Mouse (Mus musculus) small intestine, adult 2 months (tissue): Measurements from ENCODE around the gene Strbp. TPM values are rescaled to one million over a fixed set of nuclear protein-coding genes. Genes with fewer than 3 reads are reported as not detected.

Experiments
- H3K27ac ChIP-seq: fragments of 200-500 bp; 2 replicates; pipeline ENCODE4 v1.5.1; 2012; ENCODE audit warnings: low read depth, low read length, control low read depth, inconsistent platforms; ENCODE audit not compliant: insufficient read depth
- H3K27me3 ChIP-seq: fragments of 200-500 bp; 2 replicates; pipeline ENCODE4 v1.6.1; 2012; ENCODE audit warnings: mild to moderate bottlenecking, moderate library complexity, low read length, inconsistent platforms; ENCODE audit not compliant: control insufficient read depth, insufficient read depth
- H3K36me3 ChIP-seq: fragments of 200-500 bp; 2 replicates; pipeline ENCODE4 v1.6.1; 2012; ENCODE audit warnings: mild to moderate bottlenecking, low read length, control low read depth, inconsistent platforms; ENCODE audit not compliant: control insufficient read depth, insufficient read depth
- H3K4me1 ChIP-seq: fragments of 200-500 bp; 2 replicates; pipeline ENCODE4 v1.6.1; 2012; ENCODE audit warnings: low read length, inconsistent platforms, mixed read lengths; ENCODE audit not compliant: control insufficient read depth, insufficient read depth, insufficient read length
- H3K4me3 ChIP-seq: fragments of 200-500 bp; 2 replicates; pipeline ENCODE4 v1.5.1; 2012; ENCODE audit warnings: low read depth, mild to moderate bottlenecking, control low read depth, inconsistent platforms, low read length, moderate library complexity
- CTCF ChIP-seq: fragments of 200-500 bp; IDR thresholded peaks from 2 replicates; pipeline ENCODE4 v1.5.1; 2012; ENCODE audit warnings: low read depth, mild to moderate bottlenecking, control low read depth, inconsistent platforms, low read length, moderate library complexity, mixed read lengths; ENCODE audit not compliant: insufficient replicate concordance, insufficient read length; ENCODE audit errors: extremely low read depth
- POLR2A ChIP-seq: fragments of 200-500 bp; IDR thresholded peaks from 2 replicates; pipeline ENCODE4 v1.6.1; 2012; ENCODE audit warnings: low read depth, mild to moderate bottlenecking, control low read depth, inconsistent platforms, low read length, moderate library complexity
- WGBS: fragments of 180-500 bp; shearing (Covaris S2); methylation state at CpG from one replicate; pipeline ENCODE4 v1.1.7; 2018; 5-methylcytosine and 5-hydroxymethylcytosine counted together
- polyA plus RNA-seq: library from polyadenylated mRNA; depleted of rRNA; stranded (reverse); fragments of >200 nt; gene quantifications from 2 replicates; pipeline ENCODE4 v1.2.3, GENCODE M21; 2012

The Strbp gene
- polyA plus RNA-seq, 1 experiment = 2.7 TPM

GRCm38 (mm10) chr2:37744773-37745395 lies 41.2 kb upstream of the Strbp start:
- Histone ChIP-seq H3K27me3 (no peaks in the 10 kb centered on the region), H3K36me3 (no peaks in the 10 kb centered on the region), H3K4me3 (no peak overlapping the region), H3K27ac (no peak overlapping the region), H3K4me1 (peaks cover 10% of the 10 kb centered on the region)
- no peak for TF ChIP-seq POLR2A
- no peak for TF ChIP-seq CTCF
- 76% methylated on average over 10 of the region's 10 CpGs for WGBS

- no peak for TF ChIP-seq CTCF
- TF ChIP-seq POLR2A = no peak
- peaks cover 3% of the 10 kb centered on the region; the same call in 1 of the 2 replicates for H3K4me1 ChIP-seq
- no peaks in the 10 kb centered on the region for H3K27me3 ChIP-seq
- 30% methylated on average over 20 of the region's 20 CpGs for WGBS
- H3K27ac ChIP-seq = no peak overlapping the region
- H3K4me3 ChIP-seq = 0 out of 2 replicates have a peak overlapping the region, but pooled peaks have one; percentile 15
- no peaks in the 10 kb centered on the region for H3K36me3 ChIP-seq
These were observed 38.3 kb upstream of the Strbp start for GRCm38 (mm10) chr2:37741806-37742554.

GRCm38 (mm10) chr2:37735807-37736188 lies 32.1 kb upstream of the Strbp start:
- Histone ChIP-seq H3K4me3 (no peak overlapping the region), H3K36me3 (no peaks in the 10 kb centered on the region), H3K4me1 (peaks cover 5% of the 10 kb centered on the region), H3K27me3 (no peaks in the 10 kb centered on the region), H3K27ac (no peak overlapping the region)
- no peak for TF ChIP-seq CTCF
- TF ChIP-seq POLR2A = no peak
- 53% methylated on average over 1 of the region's 1 CpGs for WGBS

- 0 out of 2 replicates have a peak overlapping the region, but pooled peaks have one; percentile 16 for H3K4me3 ChIP-seq
- H3K4me1 ChIP-seq = peaks cover 5% of the 10 kb centered on the region
- 32% methylated on average over 17 of the region's 17 CpGs for WGBS
- H3K36me3 ChIP-seq = no peaks in the 10 kb centered on the region
- no peak for TF ChIP-seq POLR2A
- no peak for TF ChIP-seq CTCF
- H3K27ac ChIP-seq = no peak overlapping the region
- no peaks in the 10 kb centered on the region for H3K27me3 ChIP-seq
These were observed 31.5 kb upstream of the Strbp start for GRCm38 (mm10) chr2:37734979-37735806.

- TF ChIP-seq POLR2A = no peak
- TF ChIP-seq CTCF = no peak
- H3K27me3 ChIP-seq = no peaks in the 10 kb centered on the region
- H3K4me3 ChIP-seq = no peak overlapping the region
- H3K4me1 ChIP-seq = peaks cover 5% of the 10 kb centered on the region
- no peak overlapping the region for H3K27ac ChIP-seq
- 87% methylated on average over 5 of the region's 5 CpGs for WGBS
- no peaks in the 10 kb centered on the region for H3K36me3 ChIP-seq
These were observed 27.7 kb upstream of the Strbp start for GRCm38 (mm10) chr2:37731241-37731801.

GRCm38 (mm10) chr2:37724231-37724630 lies 20.6 kb upstream of the Strbp start:
- Histone ChIP-seq H3K27ac (peak overlapping the region; percentile 4; the same call in 1 of the 2 replicates), H3K27me3 (no peaks in the 10 kb centered on the region), H3K4me1 (peaks cover 9% of the 10 kb centered on the region; the same call in 1 of the 2 replicates), H3K4me3 (no peak overlapping the region), H3K36me3 (no peaks in the 10 kb centered on the region)
- WGBS = 39% methylated on average over 4 of the region's 4 CpGs
- TF ChIP-seq POLR2A (no peak), CTCF (no peak)
